Mouse (Mus musculus) T-helper 1 cell (primary cell): Measurements from ENCODE around the gene Tmem104.

Experiments used
- in situ Hi-C: fragments of 300-600 bp; cut with MboI, MseI; formaldehyde crosslinking; loops from one replicate; pipeline ENCODE4 v1.15.1; 2025; ENCODE audit warnings: high pct_unique_total_duplicates

Tmem104 gene

GRCm38 (mm10) chr11:115276780-115277603, 89.7 kb downstream of the Tmem104 start, which contains the start of gene Fdxr:
Gene Fdxr, minus strand, starts transcription at chr11:115277050.
- in situ Hi-C loops, result loop anchor here (5.0 kb wide), 1 partner anchor 115 kb away; the partner anchor contains the start of gene Slc9a3r1

DNA sequence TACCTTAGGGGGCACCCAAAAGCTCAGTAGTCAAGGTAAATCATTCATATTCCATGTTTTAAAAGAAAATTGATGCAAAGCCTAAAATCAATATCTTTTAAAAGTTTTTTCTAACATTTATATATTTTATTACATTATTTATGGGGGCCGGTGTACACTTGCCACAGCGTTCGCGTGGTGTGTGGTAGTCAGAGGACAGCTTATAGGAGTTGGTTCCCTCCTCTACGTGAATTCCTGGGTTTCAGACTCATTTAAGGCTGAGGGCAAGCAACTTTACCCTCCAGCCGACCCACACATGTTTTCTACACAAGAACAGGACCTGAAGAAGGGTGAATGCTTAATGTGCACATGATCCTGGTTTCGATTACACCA, 90.3 kb downstream of the Tmem104 start:
- in situ Hi-C loops, result loop anchor here (5.0 kb wide), 1 partner anchor 115 kb away; the partner anchor contains the start of gene Slc9a3r1

- in situ Hi-C loops, result loop anchor here (5.0 kb wide), 1 partner anchor 116 kb away; the partner anchor contains the start of gene Slc9a3r1
Observed at GRCm38 (mm10) chr11:115278176-115278575, 90.9 kb downstream of the Tmem104 start.

DNA sequence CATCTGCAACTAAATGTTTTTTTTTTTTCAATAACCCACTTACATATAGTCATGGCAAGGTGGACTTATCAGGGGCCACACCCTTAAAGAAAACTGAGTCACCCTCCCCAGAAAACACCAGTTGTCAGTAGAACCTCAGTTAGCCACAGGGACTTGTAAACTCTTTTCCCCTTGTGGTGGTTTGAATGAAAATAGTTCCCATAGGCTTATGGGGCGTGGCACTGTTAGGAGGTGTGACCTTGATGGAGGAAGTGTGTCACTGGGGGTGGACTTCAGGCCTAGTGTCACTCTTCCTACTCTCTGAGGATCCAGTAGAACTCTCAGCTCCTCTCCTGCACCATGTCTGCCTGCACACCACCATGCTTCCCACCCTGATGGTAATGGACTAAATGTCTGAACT, 92.4 kb downstream of the Tmem104 start:
- in situ Hi-C loops, result loop anchor here (5.0 kb wide), 1 partner anchor 117 kb away; the partner anchor contains the start of gene Slc9a3r1

DNA sequence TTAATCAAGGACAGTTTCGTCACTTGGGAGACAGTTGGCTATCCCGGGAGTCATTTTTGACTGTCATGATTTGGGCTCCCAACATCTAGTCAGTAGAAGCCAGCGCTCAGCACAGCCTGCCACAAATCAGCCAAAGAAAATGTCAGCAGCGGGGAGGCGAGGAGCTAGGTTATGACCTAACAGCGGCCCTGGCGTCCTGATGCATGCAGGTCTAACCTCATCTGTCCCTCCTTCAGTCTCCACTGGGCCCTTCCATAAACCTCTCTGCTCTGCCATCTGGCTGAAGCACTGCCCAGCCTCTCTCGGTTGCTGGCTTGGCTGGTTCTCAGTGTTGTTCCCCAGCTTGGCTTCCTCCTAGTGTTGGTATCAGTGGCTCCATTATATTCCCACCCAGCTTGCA, 95.0 kb downstream of the Tmem104 start:
- in situ Hi-C loops, result no loop called here

- in situ Hi-C loops, result no loop called here
Observed at GRCm38 (mm10) chr11:115282723-115283485, 95.6 kb downstream of the Tmem104 start.

DNA sequence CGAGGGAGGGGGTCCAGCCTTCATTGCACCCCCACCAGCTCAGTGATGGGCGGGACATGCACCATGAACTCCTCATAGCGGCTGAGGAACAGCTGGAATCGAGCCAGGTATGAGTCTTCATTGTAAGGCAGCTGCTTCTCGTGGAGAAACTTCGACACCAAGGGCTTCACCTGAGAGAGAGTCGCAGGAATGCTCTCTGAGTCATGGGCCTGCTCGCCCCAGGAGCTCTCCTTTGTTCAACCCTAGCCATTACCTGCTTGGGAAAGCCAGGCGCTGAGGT, 96.1 kb downstream of the Tmem104 start:
- in situ Hi-C loops, result no loop called here

DNA sequence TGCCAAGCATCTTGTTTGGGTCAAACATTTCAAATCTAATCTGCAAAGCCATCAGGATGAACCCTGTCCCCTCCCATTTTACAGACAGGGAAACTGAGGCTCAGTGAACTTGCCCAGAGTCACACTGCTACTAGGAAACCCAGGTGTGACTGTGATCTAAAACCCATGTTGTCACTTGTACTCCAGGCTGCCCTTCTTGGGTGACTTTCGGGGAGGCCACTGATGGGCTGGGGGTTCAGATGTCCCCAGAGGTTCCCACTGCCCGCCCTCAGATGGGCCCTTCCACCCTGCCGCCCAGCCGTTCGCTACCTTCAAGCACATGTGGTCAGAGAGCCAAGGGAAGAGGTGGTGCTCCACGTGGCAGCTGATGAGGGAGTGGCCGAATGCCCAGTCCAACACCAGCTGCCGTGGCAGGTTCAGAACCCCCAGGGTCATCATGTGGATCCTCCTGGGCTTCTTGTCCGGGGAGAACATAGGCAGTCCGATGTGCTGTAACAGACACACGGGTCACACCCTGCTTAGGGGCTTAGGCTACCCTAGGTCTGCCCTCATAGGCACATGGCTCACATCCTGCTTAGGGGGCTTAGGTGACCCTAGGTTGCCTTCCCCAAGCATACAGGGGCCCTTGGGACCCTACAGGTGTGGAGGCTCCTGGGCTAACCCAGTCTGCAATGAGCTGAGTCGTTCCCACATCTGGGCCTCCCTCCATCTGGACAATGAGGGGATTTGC, 96.8 kb downstream of the Tmem104 start:
- in situ Hi-C loops, result no loop called here

GRCm38 (mm10) chr11:115285282-115285681, 98.0 kb downstream of the Tmem104 start:
- in situ Hi-C loops, result no loop called here

- in situ Hi-C loops, result no loop called here
Observed at GRCm38 (mm10) chr11:115286201-115286993, 99.1 kb downstream of the Tmem104 start.

DNA sequence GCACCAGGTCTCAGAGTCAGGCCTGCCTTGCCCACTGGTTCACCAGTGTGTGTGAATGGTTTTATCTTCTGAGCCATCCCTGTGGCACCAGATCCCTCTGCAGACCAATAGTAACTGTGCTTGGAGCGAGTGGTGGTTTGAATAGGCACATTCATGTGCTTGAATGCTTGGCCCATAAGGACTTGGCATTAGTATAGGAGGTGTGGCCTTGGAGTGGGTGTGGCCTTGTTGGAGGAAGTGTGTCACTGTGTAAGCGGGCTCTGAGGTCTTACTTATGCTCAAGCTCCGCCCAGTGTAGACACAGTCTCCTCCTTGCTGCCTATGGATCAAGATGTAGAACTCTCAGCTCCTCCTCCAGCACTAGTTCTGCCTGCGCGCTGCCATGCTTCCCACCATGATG, 100.1 kb downstream of the Tmem104 start:
- in situ Hi-C loops, result no loop called here

GRCm38 (mm10) chr11:115288305-115288704, 101.0 kb downstream of the Tmem104 start:
- in situ Hi-C loops, result no loop called here

DNA sequence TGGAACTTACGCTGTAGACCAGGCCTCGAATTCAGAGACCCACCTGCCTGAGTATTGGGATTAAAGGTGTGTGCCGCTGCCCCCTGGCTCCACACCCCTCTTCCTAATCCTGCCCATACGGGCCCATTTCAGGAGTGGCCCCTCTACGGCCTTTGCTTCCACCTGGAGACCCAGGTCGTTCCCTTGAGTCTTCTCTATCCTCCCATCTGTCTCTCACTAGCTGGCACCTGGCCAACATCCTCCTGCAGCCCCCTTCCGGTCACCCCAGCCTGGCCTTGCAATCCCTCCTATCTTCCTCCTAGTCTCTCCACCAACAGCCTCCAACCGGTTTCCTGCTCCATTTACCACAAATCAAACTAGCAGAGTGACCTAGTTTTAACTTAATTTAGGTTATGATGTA, 102.6 kb downstream of the Tmem104 start:
- in situ Hi-C loops, result no loop called here

GRCm38 (mm10) chr11:115290314-115290713, 103.0 kb downstream of the Tmem104 start:
- in situ Hi-C loops, result no loop called here

- in situ Hi-C loops, result no loop called here
Observed at GRCm38 (mm10) chr11:115290919-115291318, 103.6 kb downstream of the Tmem104 start.

GRCm38 (mm10) chr11:115291503-115291902, 104.2 kb downstream of the Tmem104 start:
- in situ Hi-C loops, result no loop called here

GRCm38 (mm10) chr11:115292631-115293375, 105.5 kb downstream of the Tmem104 start:
- in situ Hi-C loops, result no loop called here

GRCm38 (mm10) chr11:115295939-115296338, 108.7 kb downstream of the Tmem104 start:
- in situ Hi-C loops, result no loop called here
